Comparison of ENCODE assay signal across 8 mouse cellular contexts in the genomic region with DNA sequence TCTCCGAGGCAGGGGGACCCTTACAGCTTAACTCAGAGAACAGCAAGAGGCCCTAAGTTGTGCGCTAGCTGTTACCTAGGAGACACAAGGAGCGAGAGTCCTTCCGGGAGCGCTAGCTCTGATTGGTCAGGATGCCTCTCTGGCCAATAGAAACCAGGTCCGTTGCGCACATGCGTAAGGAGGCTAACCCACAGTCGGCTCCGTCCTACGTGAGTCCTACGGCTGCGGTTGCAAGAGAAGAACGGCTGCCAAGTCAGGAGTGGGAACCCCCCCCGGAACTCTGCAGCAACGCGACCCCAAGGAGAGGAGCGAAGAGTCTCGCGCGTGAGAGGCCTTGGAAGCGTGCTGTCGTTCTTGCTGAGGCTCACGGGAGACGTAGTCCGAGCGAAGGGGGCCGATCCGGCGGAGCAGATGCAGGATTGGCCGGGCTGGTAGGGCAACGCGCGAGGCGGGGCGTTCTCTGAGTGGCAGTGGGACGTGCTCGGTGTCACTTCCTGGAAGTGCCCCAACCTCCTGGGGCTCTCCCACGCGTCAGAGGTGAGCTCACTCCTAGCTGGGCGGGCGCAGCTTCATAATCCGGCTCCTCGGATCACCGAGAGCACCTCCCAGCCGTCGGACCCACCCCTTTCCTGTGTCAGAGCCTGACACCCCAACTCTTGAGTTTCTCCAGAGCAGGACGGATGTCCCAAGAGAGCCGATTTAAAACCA. TPM values are rescaled to one million over a fixed set of nuclear protein-coding genes. Genes with fewer than 3 reads are reported as not detected.
DNase-seq lines count a peak whose midpoint lies in the region; ATAC-seq and TF ChIP-seq lines count a peak whose summit lies in the region.

A gene (plus strand): TSS at position 167 of the 708 bp plus-strand sequence.

- H3K9ac ChIP-seq in kidney, embryonic 14.5 days (ENCODE audit: low read depth, low read length), result peak within 1 kb of the TSS; percentile 68
- H3K9ac ChIP-seq in limb, embryonic 15.5 days, result peak within 1 kb of the TSS; percentile 63

- no peak for TF ChIP-seq POLR2A in bone marrow macrophage, adult 2 months (IDR thresholded peaks at IDR 0.05; ENCODE audit: borderline replicate concordance, low read depth, low read length)
- TF ChIP-seq POLR2A in embryonic fibroblast, embryonic 13.5 days (IDR thresholded peaks at IDR 0.05; ENCODE audit: low read depth, low read length), result peak; percentile 80

- no peak for TF ChIP-seq CTCF in bone marrow macrophage, adult 2 months (IDR thresholded peaks at IDR 0.05; ENCODE audit: low read depth, low read length)
- TF ChIP-seq CTCF in embryonic fibroblast, embryonic 13.5 days (IDR thresholded peaks at IDR 0.05; ENCODE audit: borderline replicate concordance, insufficient read depth, low read length), result no peak

- peaks cover 3% of the 10 kb centered on the region; the same call in 1 of the 2 replicates for H3K36me3 ChIP-seq in kidney, embryonic 14.5 days (ENCODE audit: control insufficient read depth, insufficient read depth, low read length)
- peaks cover 15% of the 10 kb centered on the region for H3K36me3 ChIP-seq in limb, embryonic 15.5 days

- peak within 1 kb of the TSS; percentile 82 for H3K27ac ChIP-seq in bone marrow macrophage, adult 2 months (ENCODE audit: insufficient read depth, low read depth, low read length)
- peak within 1 kb of the TSS; percentile 80 for H3K27ac ChIP-seq in embryonic fibroblast, embryonic 13.5 days (ENCODE audit: insufficient read depth, low read length)
- peak within 1 kb of the TSS; percentile 80 for H3K27ac ChIP-seq in kidney, embryonic 14.5 days (ENCODE audit: low read depth, low read length)
- peak within 1 kb of the TSS; percentile 98 for H3K27ac ChIP-seq in limb, embryonic 15.5 days

- H3K27me3 ChIP-seq in kidney, embryonic 14.5 days (ENCODE audit: control insufficient read depth, insufficient read depth, low read length), result no peaks in the 10 kb centered on the region
- no peaks in the 10 kb centered on the region for H3K27me3 ChIP-seq in limb, embryonic 15.5 days

- WGBS in kidney, embryonic 14.5 days, result under 1% methylated on average over 49 of the region's 49 CpGs
- WGBS in limb, embryonic 15.5 days, result under 1% methylated on average over 49 of the region's 49 CpGs

- H3K4me1 ChIP-seq in bone marrow macrophage, adult 2 months (ENCODE audit: control insufficient read depth, insufficient read depth, low read length), result peaks cover 22% of the 10 kb centered on the region
- H3K4me1 ChIP-seq in embryonic fibroblast, embryonic 13.5 days (ENCODE audit: control insufficient read depth, insufficient read depth, low read length), result 0 out of 2 replicates have a peak, but pooled peaks cover 5% of the 10 kb centered on the region
- 0 out of 2 replicates have a peak, but pooled peaks cover 6% of the 10 kb centered on the region for H3K4me1 ChIP-seq in kidney, embryonic 14.5 days (ENCODE audit: control insufficient read depth, insufficient read depth, low read length)
- H3K4me1 ChIP-seq in limb, embryonic 15.5 days, result peaks cover 16% of the 10 kb centered on the region

- H3K9me3 ChIP-seq in kidney, embryonic 14.5 days (ENCODE audit: control insufficient read depth, low read length), result no peaks in the 10 kb centered on the region
- no peaks in the 10 kb centered on the region for H3K9me3 ChIP-seq in limb, embryonic 15.5 days

- peak; percentile 98 for ATAC-seq in kidney, embryonic 14.5 days (ENCODE audit: low FRiP score, low TSS enrichment)
- peak; percentile 99 for ATAC-seq in limb, embryonic 15.5 days (ENCODE audit: insufficient number of reproducible peaks, low FRiP score, low TSS enrichment, low read depth)

- H3K4me2 ChIP-seq in kidney, embryonic 14.5 days (replicated peaks; ENCODE audit: low read depth, low read length), result peak within 1 kb of the TSS; percentile 81
- H3K4me2 ChIP-seq in limb, embryonic 15.5 days, result peak within 1 kb of the TSS; percentile 75

- DNase-seq in A20 (ENCODE audit: low read depth, low spot score), result peak; percentile 99
- DNase-seq in heart, adult 9 months (ENCODE audit: low spot score in 2 of 2), result peak; percentile 99
- peak; percentile 95 to 96 for DNase-seq in monocyte, adult 2 months (ENCODE audit: low read depth in 1 of 2, low spot score in 2 of 2)
- peak; percentile 99 for DNase-seq in spleen, postnatal 36 days (ENCODE audit: low spot score in 2 of 2)

- peak within 1 kb of the TSS; percentile 70 for H3K4me3 ChIP-seq in bone marrow macrophage, adult 2 months (ENCODE audit: insufficient read depth, low read length)
- H3K4me3 ChIP-seq in embryonic fibroblast, embryonic 13.5 days (ENCODE audit: insufficient read depth, low read length), result peak within 1 kb of the TSS; percentile 49
- H3K4me3 ChIP-seq in kidney, embryonic 14.5 days (ENCODE audit: low read length), result peak within 1 kb of the TSS; percentile 65
- peak within 1 kb of the TSS; percentile 64 for H3K4me3 ChIP-seq in limb, embryonic 15.5 days

RNA-seq across cellular contexts. Expression of the gene that starts here (rescaled TPM):
- 2.6 and 3.6 TPM in 2 replicates for polyA plus RNA-seq in bone marrow macrophage, adult 2 months (2012; ENCODE audit: insufficient read depth, insufficient read length, missing spikeins)
- 2.4 and 2.8 TPM in 2 replicates for polyA plus RNA-seq in embryonic fibroblast, embryonic 13.5 days (2011; ENCODE audit: insufficient read length, low read depth, missing spikeins)
- polyA plus RNA-seq in kidney, embryonic 14.5 days (2014; fragmentation: Nextera tagmentation; extraction: Ambion mirVana), result 6.2 and 10.7 TPM in 2 replicates
- polyA plus RNA-seq in limb, embryonic 15.5 days (2015; fragmentation: Nextera tagmentation; extraction: Ambion mirVana), result 7.4 and 7.8 TPM in 2 replicates

Comparison
In these comparisons a context has a peak if more than half of its experiments do, and no peak if none do; other contexts are left out.
1. Peak in every context shown above with its lines: DNase-seq, ATAC-seq, H3K4me3 ChIP-seq and H3K27ac ChIP-seq.